Mouse (Mus musculus) neural tube, embryonic 12.5 days (tissue): Measurements from ENCODE around the gene Igsf8. TPM values are rescaled to one million over a fixed set of nuclear protein-coding genes. Genes with fewer than 3 reads are reported as not detected.

Experiments
- ATAC-seq: fragments of 200-750 bp; cut with Nextera tagmentation; 2 replicates; pipeline ENCODE4 v1.8.0; 2017; ENCODE audit warnings: low read depth, mild to moderate bottlenecking, moderate TSS enrichment, moderate library complexity; ENCODE audit not compliant: low FRiP score
- H3K27ac ChIP-seq: fragments of 300-500 bp; sonication (generic); 2 replicates; pipeline ENCODE4 v1.5.1; 2016
- H3K27me3 ChIP-seq: fragments of 300-500 bp; sonication (generic); replicated peaks from 2 replicates; pipeline ENCODE4 v1.6.1; 2016; ENCODE audit warnings: mild to moderate bottlenecking
- H3K36me3 ChIP-seq: fragments of 300-500 bp; sonication (generic); 2 replicates; pipeline ENCODE4 v1.6.1; 2016; ENCODE audit warnings: mild to moderate bottlenecking
- H3K4me1 ChIP-seq: fragments of 300-500 bp; sonication (generic); 2 replicates; pipeline ENCODE4 v1.6.1; 2016
- H3K4me2 ChIP-seq: fragments of 300-500 bp; sonication (generic); replicated peaks from 2 replicates; pipeline ENCODE4 v1.6.1; 2016; ENCODE audit warnings: mild to moderate bottlenecking
- H3K4me3 ChIP-seq: fragments of 300-500 bp; sonication (generic); 2 replicates; pipeline ENCODE4 v1.5.1; 2016
- H3K9ac ChIP-seq: fragments of 300-500 bp; sonication (generic); 2 replicates; pipeline ENCODE4 v1.6.1; 2016; ENCODE audit warnings: mild to moderate bottlenecking
- H3K9me3 ChIP-seq: fragments of 300-500 bp; sonication (generic); 2 replicates; pipeline ENCODE4 v1.6.1; 2016; ENCODE audit warnings: mild to moderate bottlenecking
- WGBS: fragments of 180-500 bp; shearing (Covaris S2); methylation state at CpG from one replicate; pipeline ENCODE4 v1.1.7; 2016; 5-methylcytosine and 5-hydroxymethylcytosine counted together
- polyA plus RNA-seq: library from polyadenylated mRNA; unstranded; fragments of >200 nt; fragmentation: Nextera tagmentation; extraction: Ambion mirVana; gene quantifications from 2 replicates; pipeline ENCODE4 v1.2.1, GENCODE M21; 2016

Igsf8 gene
- polyA plus RNA-seq, 1 experiment from 2014 or later = 165 TPM

DNA sequence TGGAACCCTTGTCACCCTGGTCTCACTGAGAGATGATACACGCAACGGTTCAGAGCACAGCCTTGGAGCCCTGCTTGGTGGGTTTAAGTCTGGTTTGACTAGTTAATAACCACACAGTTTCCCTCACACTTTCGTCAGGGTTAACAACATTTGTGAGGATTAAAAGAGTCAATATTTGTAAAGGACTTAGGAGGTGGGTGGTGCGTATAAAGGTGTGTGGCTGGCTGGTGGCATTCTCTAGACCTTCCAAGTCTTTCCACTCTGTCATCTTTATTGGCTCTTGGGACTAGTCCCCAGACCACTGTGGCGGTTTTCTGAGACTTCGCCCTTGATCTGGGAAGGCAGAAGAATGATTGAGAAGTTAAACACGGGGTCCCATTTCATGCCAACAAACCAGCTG lies 83.4 kb downstream of the Igsf8 start:
- no peak overlapping the region for H3K27ac ChIP-seq
- no peaks in the 10 kb centered on the region for H3K36me3 ChIP-seq
- peaks cover 11% of the 10 kb centered on the region; the same call in 1 of the 2 replicates for H3K27me3 ChIP-seq
- H3K4me2 ChIP-seq = no peak overlapping the region
- H3K4me1 ChIP-seq = peaks cover 39% of the 10 kb centered on the region
- no peaks in the 10 kb centered on the region for H3K9me3 ChIP-seq
- no peak for ATAC-seq
- no peak overlapping the region for H3K9ac ChIP-seq
- 88% methylated on average over 7 of the region's 7 CpGs for WGBS
- no peak overlapping the region for H3K4me3 ChIP-seq

DNA sequence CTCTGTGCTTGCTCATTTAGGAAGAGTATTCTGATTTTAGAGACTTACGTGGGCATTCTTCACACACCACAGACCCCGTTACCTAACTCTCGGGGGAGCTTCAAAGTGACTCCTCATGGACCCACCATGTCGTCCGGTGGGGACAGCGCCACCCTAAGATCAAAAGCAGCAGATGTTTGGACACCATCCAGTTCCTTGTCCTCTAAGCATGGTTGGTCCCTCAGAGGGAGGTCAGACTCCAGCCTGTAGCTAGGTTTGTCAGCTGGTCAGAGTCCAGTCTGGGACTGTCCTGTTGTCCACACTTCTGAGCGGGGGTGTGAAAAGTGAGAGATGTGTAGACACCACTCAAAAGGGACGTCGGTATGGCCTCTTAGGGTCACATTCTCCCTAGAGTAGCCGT lies 85.3 kb downstream of the Igsf8 start:
- no peak overlapping the region for H3K27ac ChIP-seq
- H3K9ac ChIP-seq = no peak overlapping the region
- peaks cover 46% of the 10 kb centered on the region for H3K4me1 ChIP-seq
- no peaks in the 10 kb centered on the region for H3K9me3 ChIP-seq
- no peak for ATAC-seq
- no peak overlapping the region for H3K4me3 ChIP-seq
- H3K4me2 ChIP-seq = no peak overlapping the region
- peaks cover 5% of the 10 kb centered on the region; the same call in 1 of the 2 replicates for H3K27me3 ChIP-seq
- H3K36me3 ChIP-seq = no peaks in the 10 kb centered on the region
- WGBS = 89% methylated on average over 10 of the region's 10 CpGs

DNA sequence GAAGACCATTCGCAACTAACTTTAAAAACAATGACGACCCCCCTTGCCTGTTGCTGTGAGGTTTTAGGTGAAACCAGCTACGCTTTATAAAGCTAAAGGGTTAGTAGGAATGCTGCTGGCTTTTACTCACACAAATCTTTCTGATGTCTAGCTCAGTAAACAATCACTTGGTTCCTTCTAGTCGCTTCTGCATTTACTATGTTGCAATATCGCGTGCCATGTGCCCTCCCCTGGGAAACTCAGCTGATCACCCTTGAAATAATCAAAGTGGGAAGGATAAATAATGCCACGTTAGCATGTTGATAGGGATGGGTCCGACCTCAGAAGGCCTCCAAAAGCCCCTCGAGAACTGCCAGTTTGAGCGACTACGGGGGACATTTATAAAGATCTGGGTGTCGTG lies 85.9 kb downstream of the Igsf8 start:
- peaks cover 44% of the 10 kb centered on the region for H3K4me1 ChIP-seq
- WGBS = 90% methylated on average over 12 of the region's 12 CpGs

DNA sequence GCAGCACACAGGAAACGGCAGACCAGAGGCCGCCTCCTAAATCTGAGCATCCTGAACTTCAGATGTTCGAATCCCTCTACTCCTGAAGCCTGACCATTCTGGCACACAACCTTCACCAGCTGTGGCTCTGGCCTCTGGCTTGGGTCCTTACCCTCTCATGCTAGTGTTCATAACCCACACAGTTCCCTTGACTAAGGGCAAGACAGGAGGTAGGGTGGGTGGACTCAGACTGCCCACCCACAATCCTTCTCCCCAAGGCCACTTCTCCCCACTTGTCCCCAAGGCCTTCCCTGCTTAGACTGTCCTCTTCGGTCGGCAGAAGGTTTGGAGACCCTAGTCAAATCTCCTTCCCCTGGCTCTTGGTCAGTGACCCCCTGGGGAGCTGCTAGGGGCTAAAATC lies 88.1 kb downstream of the Igsf8 start:
- Histone ChIP-seq H3K27ac (peak overlapping the region; percentile 82), H3K4me3 (no peak overlapping the region), H3K27me3 (no peaks in the 10 kb centered on the region), H3K36me3 (no peaks in the 10 kb centered on the region), H3K4me1 (peaks cover 29% of the 10 kb centered on the region), H3K4me2 (peak overlapping the region; percentile 45), H3K9me3 (no peaks in the 10 kb centered on the region), H3K9ac (peak overlapping the region; percentile 48; the same call in 1 of the 2 replicates)
- ATAC-seq = peak; percentile 31
- 37% methylated on average over 5 of the region's 5 CpGs for WGBS

More for the DNA sequence above, 85.9 kb downstream of the Igsf8 start:
- Histone ChIP-seq H3K9ac (no peak overlapping the region), H3K27me3 (no peaks in the 10 kb centered on the region; the same call in 1 of the 2 replicates), H3K36me3 (no peaks in the 10 kb centered on the region), H3K27ac (no peak overlapping the region), H3K4me2 (no peak overlapping the region), H3K9me3 (no peaks in the 10 kb centered on the region), H3K4me3 (no peak overlapping the region)
- no peak for ATAC-seq

DNA sequence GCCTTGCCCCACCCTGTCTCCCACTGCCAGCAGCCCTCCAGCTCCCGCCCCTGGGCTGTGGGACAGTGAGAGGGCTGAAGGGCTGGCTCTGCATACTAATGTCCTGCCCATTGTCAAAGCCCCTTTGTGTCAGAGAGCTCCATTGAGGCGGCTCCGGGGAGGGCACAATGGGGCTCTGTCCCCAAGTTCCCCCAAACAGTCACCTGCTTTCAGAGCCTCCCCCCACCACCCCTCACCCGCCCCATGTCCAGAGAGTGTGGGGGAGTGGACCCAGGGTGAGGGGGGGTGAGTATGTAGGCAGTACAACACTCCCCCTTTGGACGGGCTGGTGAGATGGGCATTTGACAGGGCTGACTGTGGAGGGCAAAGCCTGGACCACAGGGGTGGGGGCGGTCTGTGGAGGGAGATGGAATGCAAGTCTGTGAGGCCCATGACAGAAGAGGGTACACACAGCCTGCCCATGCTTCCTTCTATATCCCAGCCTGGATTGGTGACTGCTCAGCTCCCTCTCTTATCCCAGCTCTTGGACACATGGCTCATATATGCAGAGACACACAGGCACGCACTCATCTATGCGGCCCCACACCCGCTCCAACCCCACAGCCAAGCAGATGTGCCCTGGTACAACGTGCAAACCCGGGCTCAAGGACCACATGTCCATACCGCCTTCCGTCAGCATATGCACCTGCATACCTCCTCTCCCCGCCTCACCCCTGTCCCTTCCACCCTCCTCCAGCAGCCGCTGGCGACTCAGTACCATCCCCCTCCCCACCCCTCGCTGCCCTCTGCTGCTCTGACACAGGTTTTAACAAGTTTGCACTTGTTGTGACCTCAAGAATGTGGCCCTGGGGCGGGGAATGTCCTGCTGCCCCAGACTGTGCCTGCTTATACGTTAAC lies 88.7 kb downstream of the Igsf8 start:
- no peaks in the 10 kb centered on the region for H3K9me3 ChIP-seq
- H3K4me1 ChIP-seq = peaks cover 32% of the 10 kb centered on the region
- peak overlapping the region; percentile 82 for H3K27ac ChIP-seq
- peak overlapping the region; percentile 48; the same call in 1 of the 2 replicates for H3K9ac ChIP-seq
- H3K4me3 ChIP-seq = no peak overlapping the region
- H3K36me3 ChIP-seq = no peaks in the 10 kb centered on the region
- H3K4me2 ChIP-seq = peak overlapping the region; percentile 45
- H3K27me3 ChIP-seq = no peaks in the 10 kb centered on the region
- 3% methylated on average over 19 of the region's 19 CpGs for WGBS
- ATAC-seq = peak; percentile 97

DNA sequence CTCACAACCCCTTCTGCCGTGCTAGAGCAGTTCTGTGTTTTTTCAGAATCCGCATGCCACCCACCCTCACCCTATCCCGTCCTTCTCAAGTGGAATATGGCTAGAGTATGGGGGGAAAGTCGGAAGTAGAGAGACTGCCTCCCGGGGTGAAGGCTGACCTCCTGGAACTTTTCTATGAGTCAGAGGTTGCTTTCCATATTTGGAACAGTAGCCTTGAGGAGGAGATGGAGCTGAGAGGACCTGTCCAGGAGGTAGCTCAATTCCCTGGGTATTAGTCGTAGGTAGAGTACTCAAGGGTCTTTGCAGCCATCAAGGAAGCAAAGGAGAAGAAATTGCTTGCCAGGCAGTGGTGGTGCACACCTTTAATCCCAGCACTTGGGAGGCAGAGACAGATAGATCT lies 90.6 kb downstream of the Igsf8 start:
- Histone ChIP-seq H3K4me3 (no peak overlapping the region), H3K9ac (no peak overlapping the region), H3K9me3 (no peaks in the 10 kb centered on the region), H3K36me3 (no peaks in the 10 kb centered on the region), H3K27ac (no peak overlapping the region), H3K4me1 (peaks cover 35% of the 10 kb centered on the region), H3K4me2 (no peak overlapping the region), H3K27me3 (no peaks in the 10 kb centered on the region)
- WGBS = 74% methylated on average over 6 of the region's 6 CpGs
- no peak for ATAC-seq

DNA sequence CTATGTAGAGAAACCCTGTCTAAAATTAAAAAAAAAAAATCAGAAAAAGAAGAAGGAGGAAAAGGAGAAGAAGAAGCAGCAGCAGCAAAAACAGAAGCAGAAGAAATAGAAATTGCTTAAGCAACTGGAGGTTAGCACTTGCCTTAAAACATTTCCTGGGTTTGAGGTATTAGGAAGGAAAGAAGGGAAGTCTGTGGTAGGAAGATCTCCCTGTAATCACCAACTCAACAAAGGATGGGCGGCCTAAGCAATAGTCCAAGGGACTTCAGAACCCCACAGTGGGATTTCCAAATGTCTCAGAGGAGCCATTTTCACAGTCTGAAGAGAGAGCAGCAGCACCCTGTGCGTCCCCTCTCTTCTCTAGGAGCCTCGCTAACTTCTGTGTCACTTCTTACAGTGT lies 91.0 kb downstream of the Igsf8 start:
- Histone ChIP-seq H3K9ac (no peak overlapping the region), H3K9me3 (no peaks in the 10 kb centered on the region), H3K36me3 (no peaks in the 10 kb centered on the region), H3K4me2 (no peak overlapping the region), H3K27me3 (no peaks in the 10 kb centered on the region), H3K4me1 (peaks cover 35% of the 10 kb centered on the region), H3K27ac (no peak overlapping the region), H3K4me3 (no peak overlapping the region)
- 94% methylated on average over 3 of the region's 3 CpGs for WGBS
- ATAC-seq = no peak

DNA sequence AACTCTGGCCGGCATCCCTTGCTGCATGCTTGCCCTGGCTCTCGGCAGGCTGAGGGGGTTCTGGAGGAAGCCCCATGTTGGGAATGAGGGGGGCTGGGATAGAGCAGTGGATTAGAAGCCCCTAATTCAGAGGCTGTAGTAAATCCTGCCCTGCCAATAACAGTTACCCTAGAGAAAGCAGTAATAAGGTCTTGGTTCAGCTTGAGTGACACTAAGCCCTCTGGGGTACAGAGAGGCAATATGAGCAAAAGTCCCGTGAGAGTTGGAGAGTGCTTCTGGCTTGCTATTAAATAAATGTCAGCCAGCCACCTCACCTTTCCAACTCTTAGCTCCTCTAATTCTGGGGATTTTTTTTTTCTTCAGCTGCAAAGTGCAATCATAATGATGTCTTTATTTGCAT lies 93.9 kb downstream of the Igsf8 start:
- Histone ChIP-seq H3K36me3 (no peaks in the 10 kb centered on the region), H3K4me1 (peaks cover 32% of the 10 kb centered on the region), H3K27ac (no peak overlapping the region), H3K27me3 (no peaks in the 10 kb centered on the region), H3K9me3 (no peaks in the 10 kb centered on the region), H3K4me3 (no peak overlapping the region), H3K9ac (peak overlapping the region; percentile 41; the same call in 1 of the 2 replicates), H3K4me2 (no peak overlapping the region)
- no peak for ATAC-seq
- 54% methylated on average over 3 of the region's 3 CpGs for WGBS

DNA sequence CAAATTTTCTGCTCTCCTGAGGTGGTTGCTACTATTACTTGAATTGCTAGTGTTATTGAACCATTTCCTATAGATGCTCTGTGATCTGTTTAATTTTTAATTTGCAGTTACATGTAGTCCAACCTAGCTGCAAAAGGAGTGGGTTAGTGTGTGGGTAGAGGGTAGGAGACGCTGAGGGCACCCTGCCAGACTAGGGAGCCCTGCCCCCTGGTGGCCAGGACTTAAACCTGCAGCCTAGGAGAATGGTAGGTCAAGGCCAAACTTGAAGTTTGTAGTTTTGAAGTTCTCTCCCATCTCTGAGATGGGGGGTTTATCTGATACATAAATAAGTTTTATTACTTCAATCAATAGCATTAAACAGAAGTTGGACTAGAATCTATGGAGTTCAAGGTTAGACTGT lies 96.1 kb downstream of the Igsf8 start:
- H3K9me3 ChIP-seq = no peaks in the 10 kb centered on the region
- no peak overlapping the region for H3K4me3 ChIP-seq
- 4% methylated on average over 1 of the region's 1 CpGs for WGBS
- H3K27me3 ChIP-seq = no peaks in the 10 kb centered on the region
- H3K9ac ChIP-seq = no peak overlapping the region
- H3K27ac ChIP-seq = no peak overlapping the region
- peaks cover 17% of the 10 kb centered on the region for H3K4me1 ChIP-seq
- no peak overlapping the region for H3K4me2 ChIP-seq
- no peaks in the 10 kb centered on the region for H3K36me3 ChIP-seq
- peak; percentile 41; the same call in 1 of the 2 replicates for ATAC-seq

DNA sequence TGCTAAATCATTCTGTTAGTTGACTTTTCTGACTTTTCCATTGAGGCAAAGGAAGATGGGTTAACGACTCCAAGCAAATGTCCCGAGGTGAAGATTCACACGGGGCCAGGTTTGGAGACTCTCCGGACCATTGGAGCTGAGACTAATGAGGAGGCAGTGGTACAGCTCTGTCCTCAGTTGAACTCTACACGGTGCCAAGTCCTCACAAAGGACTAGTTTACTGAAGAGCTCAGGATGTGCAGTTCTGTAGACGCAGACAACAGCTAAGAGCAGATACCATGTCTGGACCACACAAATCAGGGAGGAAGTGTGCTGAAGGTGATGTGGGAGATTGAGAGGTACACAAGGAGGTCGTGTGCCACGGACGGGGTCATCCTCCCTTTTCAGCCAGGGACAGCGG lies 96.9 kb downstream of the Igsf8 start:
- ATAC-seq = no peak
- WGBS = 76% methylated on average over 10 of the region's 10 CpGs
- Histone ChIP-seq H3K36me3 (no peaks in the 10 kb centered on the region), H3K4me3 (no peak overlapping the region), H3K9me3 (no peaks in the 10 kb centered on the region), H3K4me1 (peaks cover 17% of the 10 kb centered on the region), H3K4me2 (no peak overlapping the region), H3K27me3 (no peaks in the 10 kb centered on the region), H3K27ac (no peak overlapping the region), H3K9ac (no peak overlapping the region)

DNA sequence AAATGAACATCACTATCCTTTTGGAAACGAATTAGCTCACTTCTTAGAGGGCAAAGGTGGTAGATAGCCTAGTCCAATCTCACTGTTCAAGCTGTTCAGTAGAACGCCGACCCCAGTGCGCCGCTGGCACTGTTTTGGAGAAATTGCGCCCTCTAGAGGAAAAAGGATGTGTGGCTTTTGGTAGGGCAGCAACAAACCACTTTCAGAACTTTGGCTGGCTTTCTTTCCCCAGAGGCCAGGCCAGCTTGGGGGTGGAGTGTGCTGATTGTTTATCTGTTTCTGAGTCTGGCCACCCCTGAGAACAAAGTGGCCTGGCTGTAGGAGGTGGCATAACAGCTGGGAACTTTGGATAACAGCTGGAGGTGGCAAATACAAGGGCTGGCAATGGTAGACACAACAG lies 103.2 kb downstream of the Igsf8 start:
- Histone ChIP-seq H3K4me3 (no peak overlapping the region), H3K36me3 (peaks cover 5% of the 10 kb centered on the region), H3K9ac (no peak overlapping the region), H3K27me3 (no peaks in the 10 kb centered on the region), H3K27ac (no peak overlapping the region), H3K4me2 (no peak overlapping the region), H3K4me1 (0 out of 2 replicates have a peak, but pooled peaks cover 6% of the 10 kb centered on the region), H3K9me3 (no peaks in the 10 kb centered on the region)
- ATAC-seq = no peak
- 10% methylated on average over 6 of the region's 6 CpGs for WGBS

DNA sequence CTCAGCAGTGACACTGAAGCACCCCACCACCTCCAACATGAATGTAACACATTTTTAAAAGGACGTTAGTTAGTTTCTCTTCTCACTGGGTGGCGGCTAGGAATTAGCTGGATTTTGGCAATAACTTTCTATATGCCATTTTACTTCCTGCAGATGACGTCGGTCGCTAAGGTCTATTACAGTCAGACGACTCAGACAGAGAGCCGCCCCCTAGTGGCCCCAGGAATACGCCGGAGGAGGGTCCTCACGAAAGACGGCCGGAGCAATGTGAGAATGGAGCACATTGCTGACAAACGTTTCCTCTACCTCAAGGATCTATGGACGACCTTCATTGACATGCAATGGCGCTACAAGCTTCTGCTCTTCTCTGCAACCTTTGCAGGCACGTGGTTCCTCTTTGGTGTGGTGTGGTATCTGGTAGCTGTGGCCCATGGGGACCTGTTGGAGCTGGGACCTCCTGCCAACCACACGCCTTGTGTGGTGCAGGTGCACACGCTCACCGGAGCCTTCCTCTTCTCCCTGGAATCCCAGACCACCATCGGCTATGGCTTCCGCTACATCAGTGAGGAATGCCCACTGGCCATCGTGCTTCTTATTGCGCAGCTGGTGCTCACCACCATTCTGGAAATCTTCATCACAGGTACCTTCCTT lies 107.5 kb downstream of the Igsf8 start:
- H3K4me2 ChIP-seq = no peak overlapping the region; the same call in 1 of the 2 replicates
- H3K27ac ChIP-seq = no peak overlapping the region
- no peak overlapping the region for H3K9ac ChIP-seq
- no peak overlapping the region for H3K4me3 ChIP-seq
- no peaks in the 10 kb centered on the region for H3K9me3 ChIP-seq
- ATAC-seq = no peak
- 0 out of 2 replicates have a peak, but pooled peaks cover 6% of the 10 kb centered on the region for H3K4me1 ChIP-seq
- 28% methylated on average over 23 of the region's 23 CpGs for WGBS
- no peaks in the 10 kb centered on the region for H3K27me3 ChIP-seq
- H3K36me3 ChIP-seq = peaks cover 13% of the 10 kb centered on the region
